Mouse (Mus musculus) myocyte (in vitro differentiated cells): Measurements from ENCODE around the gene Slc52a3.

Experiments
- E2F4 ChIP-seq: IDR thresholded peaks from one replicate; pipeline ENCODE4 v1.6.1; 2011; ENCODE audit warnings: mild to moderate bottlenecking, control low read depth, moderate library complexity; ENCODE audit not compliant: insufficient read depth
- MYOD1 ChIP-seq, 3 experiments: IDR thresholded peaks; one replicate each; pipeline ENCODE4 v1.6.1; 2011; ENCODE audit warnings: control low read depth in 2 of 3, low read depth in 2 of 3, mild to moderate bottlenecking in 2 of 3, moderate library complexity in 1 of 3; ENCODE audit not compliant: insufficient read length in 2 of 3, control insufficient read depth in 1 of 3
- POLR2A ChIP-seq: IDR thresholded peaks from one replicate; pipeline ENCODE4 v1.6.1; 2011; ENCODE audit warnings: low read depth, mild to moderate bottlenecking, control low read depth, moderate library complexity; ENCODE audit not compliant: insufficient read length
- POLR2AphosphoS2 ChIP-seq: IDR thresholded peaks from one replicate; pipeline ENCODE4 v1.6.1; 2011; ENCODE audit warnings: low read depth, control low read depth; ENCODE audit not compliant: insufficient read length
- REST ChIP-seq: IDR thresholded peaks from one replicate; pipeline ENCODE4 v1.6.1; 2011; ENCODE audit warnings: mild to moderate bottlenecking, control low read depth, moderate library complexity; ENCODE audit not compliant: insufficient read depth, insufficient read length
- SRF ChIP-seq: IDR thresholded peaks from one replicate; pipeline ENCODE4 v1.6.1; 2011; ENCODE audit warnings: low read depth; ENCODE audit not compliant: control insufficient read depth, insufficient read length
- USF1 ChIP-seq: IDR thresholded peaks from one replicate; pipeline ENCODE4 v1.6.1; 2011; ENCODE audit warnings: low read depth, mild to moderate bottlenecking, control low read depth, moderate library complexity

GRCm38 (mm10) chr2:151998505-151998899 is 2.2 kb downstream of the Slc52a3 start:
- no peak for TF ChIP-seq E2F4
- no peak for TF ChIP-seq REST
- no peak for TF ChIP-seq MYOD1 (IDR thresholded peaks at IDR 0.05; ENCODE audit: control insufficient read depth in 1 of 3, insufficient read length in 2 of 3, low read depth in 2 of 3)
- no peak for TF ChIP-seq POLR2A
- no peak for TF ChIP-seq POLR2AphosphoS2
- no peak for TF ChIP-seq SRF
- no peak for TF ChIP-seq USF1
